Mouse (Mus musculus): ENCODE results near the gene Lrp1.

GRCm38 (mm10) chr10:127564301-127564700, 56.6 kb downstream of the Lrp1 start:
- TF ChIP-seq CTCF (IDR thresholded peaks at IDR 0.05; ENCODE audit: insufficient read depth, low read depth, low read length) (no peak), POLR2A (IDR thresholded peaks at IDR 0.05; ENCODE audit: insufficient read depth, low read depth, low read length) (no peak)
